Comparison of ENCODE assay signal across 10 mouse cellular contexts in the genomic region with DNA sequence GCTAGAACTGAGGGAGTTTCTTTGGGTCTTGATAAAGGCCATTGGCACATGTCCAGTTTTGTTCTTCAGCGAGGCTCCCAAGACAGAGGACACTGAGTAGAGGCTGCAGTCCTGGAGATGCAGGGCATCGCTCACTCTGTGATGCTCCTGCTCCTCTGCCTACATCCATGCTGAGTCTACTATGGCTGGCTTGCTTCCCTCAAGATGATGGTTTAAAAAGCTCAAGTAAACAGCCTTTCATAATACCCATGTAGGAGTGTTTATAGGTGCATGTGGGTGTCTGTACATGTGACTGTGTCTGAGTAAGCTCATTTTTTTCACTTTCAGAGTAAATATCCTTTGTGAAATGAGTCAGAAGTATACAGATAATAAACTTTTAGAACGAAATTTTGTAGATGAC. TPM values are rescaled to one million over a fixed set of nuclear protein-coding genes. Genes with fewer than 3 reads are reported as not detected.
A peak's percentile ranks its signal among the peaks of the same experiment; 100 is the strongest.
DNase-seq lines count a peak whose midpoint lies in the region; ATAC-seq lines count a peak whose summit lies in the region.
"Had no signal": no experiment of that assay in that cellular context is flagged by ENCODE, and none has a peak within 500 bp of the region (broad histone marks: within the 10 kb centered on the region; RNA-seq: fewer than 3 reads in every experiment).

No protein-coding gene starts in this region.

- ATAC-seq in frontal cortex, adult (ENCODE audit: low TSS enrichment), result peak; percentile 62
- peak; percentile 14 for ATAC-seq in inflammation-experienced regulatory T-cells, adult 6 months

- peak; percentile 58 for DNase-seq in heart, adult 11 months
- peak; percentile 9 for DNase-seq in right cerebral cortex, adult 18-20 months

RNA-seq across cellular contexts. Expression of gene Gm49721, which starts 3.7 kb away (rescaled TPM):
- polyA plus RNA-seq in inflammation-experienced regulatory T-cells, adult 6 months (2017; shearing (Covaris generic)), result under 1 TPM in 1 of 3 experiments, not detected in 2; 0.44 TPM
- polyA plus RNA-seq: C2C12, G1E, Patski had no signal

RNA-seq across cellular contexts. Expression of gene Rnaset2b, which starts 4.6 kb away (rescaled TPM):
- 100 to 1,000 TPM; 273 to 343 (median 324) TPM for polyA plus RNA-seq in inflammation-experienced regulatory T-cells, adult 6 months (2017; shearing (Covaris generic))

RNA-seq across cellular contexts. Expression of gene Tagap1, which starts 14.0 kb away (rescaled TPM):
- polyA plus RNA-seq in inflammation-experienced regulatory T-cells, adult 6 months (2017; shearing (Covaris generic)), result 10 to 100 TPM; 39.6 to 71.8 (median 54.0) TPM

RNA-seq across cellular contexts. Expression of gene Rsph3b, which starts 26.5 kb away (rescaled TPM):
- polyA plus RNA-seq in inflammation-experienced regulatory T-cells, adult 6 months (2017; shearing (Covaris generic)), result 10 to 100 TPM; 29.8 to 37.5 (median 31.3) TPM

RNA-seq across cellular contexts. Expression of gene Gm1604a, which starts 50.4 kb away (rescaled TPM):
- not detected for polyA plus RNA-seq in inflammation-experienced regulatory T-cells, adult 6 months (2017; shearing (Covaris generic))
- polyA plus RNA-seq: activated CD4-positive, CD25-positive, alpha-beta regulatory T cell, adult 4 months; brain, embryonic 14.5 days; C2C12; CD4-positive, CD25-positive, alpha-beta regulatory T cell, adult 4 months; G1E; Patski had no signal

Comparison
In these comparisons a context has a peak if more than half of its experiments do, and no peak if none do; other contexts are left out.
1. Peak in every context shown above with its lines: DNase-seq and ATAC-seq.